Mouse (Mus musculus) stomach, postnatal 0 days (tissue): Measurements from ENCODE around the gene Clock.

Experiments
- CTCF ChIP-seq: IDR thresholded peaks from 2 replicates; pipeline ENCODE4 v1.5.1; 2016; ENCODE audit warnings: antibody characterized with exemption, low read depth, mild to moderate bottlenecking, moderate library complexity
- EP300 ChIP-seq: optimal IDR thresholded peaks from 2 replicates; pipeline ENCODE3; 2016; ENCODE audit warnings: antibody characterized with exemption

DNA sequence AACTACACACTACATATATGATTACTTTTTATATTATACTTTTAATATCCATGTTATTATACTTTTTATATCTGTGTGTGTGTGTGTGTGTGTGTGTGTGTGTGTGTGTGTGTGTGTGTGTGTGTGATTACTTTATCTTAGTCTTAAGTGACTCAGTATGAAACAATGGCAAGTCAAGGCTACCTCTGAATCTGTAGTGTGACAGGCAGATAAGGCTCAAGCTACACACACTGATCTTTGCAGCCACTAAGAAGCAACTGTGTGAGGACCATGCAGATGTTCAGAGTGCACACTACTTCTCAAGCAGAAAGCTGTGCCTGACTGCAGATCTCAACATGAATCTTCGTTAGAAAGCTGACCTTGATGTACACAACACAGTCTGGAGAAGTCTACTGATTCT lies 20.7 kb downstream of the Clock start:
- TF ChIP-seq EP300 (no peak), CTCF (no peak)
